Mouse (Mus musculus): Measurements from ENCODE around the gene Dppa3. TPM values are rescaled to one million over a fixed set of nuclear protein-coding genes. Genes with fewer than 3 reads are reported as not detected.

The Dppa3 gene
- polyA plus RNA-seq, 1 experiment from 2014 or later: not detected

- no peaks in the 10 kb centered on the region for H3K9me3 ChIP-seq (replicated peaks; ENCODE audit: control insufficient read depth, low read length)
- H3K27ac ChIP-seq (replicated peaks; ENCODE audit: low read depth, low read length): no peak overlapping the region
- H3K27me3 ChIP-seq (ENCODE audit: control insufficient read depth, insufficient read depth, low read length): no peaks in the 10 kb centered on the region
- no peak overlapping the region for H3K9ac ChIP-seq (replicated peaks; ENCODE audit: low read length)
- WGBS: 37% methylated on average over 22 of the region's 22 CpGs
- H3K36me3 ChIP-seq (replicated peaks; ENCODE audit: control insufficient read depth, insufficient read depth, low read depth, low read length): no peaks in the 10 kb centered on the region
- no peak for DNase-seq (ENCODE audit: low spot score)
- ATAC-seq (replicated peaks; ENCODE audit: insufficient number of reproducible peaks, low FRiP score, low TSS enrichment, low read depth): no peak
- no peaks in the 10 kb centered on the region for H3K4me1 ChIP-seq (ENCODE audit: control insufficient read depth, insufficient read depth, low read length)
- H3K4me3 ChIP-seq (ENCODE audit: low read depth, low read length): no peak overlapping the region
- H3K4me2 ChIP-seq (ENCODE audit: low read depth, low read length): no peak overlapping the region
These were observed 36.5 kb downstream of the Dppa3 start for GRCm38 (mm10) chr6:122662551-122663264.

DNA sequence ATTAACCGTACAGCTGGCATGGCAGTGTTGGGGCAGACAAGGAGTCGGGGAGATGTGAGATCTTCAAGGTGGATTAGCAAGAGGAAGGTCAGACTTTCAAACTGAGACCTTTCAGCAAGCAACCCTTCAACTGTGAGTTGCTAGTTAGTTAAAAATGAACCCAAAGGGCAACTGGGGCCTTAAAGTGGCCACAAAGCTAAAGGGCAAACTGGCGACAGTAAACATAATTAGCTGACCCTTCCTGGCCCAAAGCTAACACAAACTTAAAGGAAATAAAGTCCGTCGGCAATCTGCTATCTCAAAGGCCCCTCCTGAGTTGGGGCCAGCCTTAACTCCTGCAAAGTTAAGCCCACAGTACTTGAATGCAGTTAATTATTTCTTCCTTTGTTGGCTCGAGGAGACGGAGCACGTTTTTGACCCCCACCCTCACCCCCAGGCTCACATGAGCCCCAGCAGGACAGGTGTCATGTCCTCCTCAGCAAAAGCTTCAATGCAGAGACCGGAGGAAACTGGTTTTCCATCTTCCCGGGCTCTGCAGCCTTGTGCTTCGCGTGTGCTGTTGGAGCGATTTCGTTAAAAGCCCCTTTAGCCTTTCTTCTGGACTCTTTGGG is 37.5 kb downstream of the Dppa3 start:
- H3K9me3 ChIP-seq (replicated peaks; ENCODE audit: control insufficient read depth, low read length): no peaks in the 10 kb centered on the region
- ATAC-seq (replicated peaks; ENCODE audit: insufficient number of reproducible peaks, low FRiP score, low TSS enrichment, low read depth) (no peak), DNase-seq (ENCODE audit: low spot score) (no peak)
- no peak overlapping the region for H3K4me2 ChIP-seq (ENCODE audit: low read depth, low read length)
- no peaks in the 10 kb centered on the region for H3K27me3 ChIP-seq (ENCODE audit: control insufficient read depth, insufficient read depth, low read length)
- no peak overlapping the region for H3K9ac ChIP-seq (replicated peaks; ENCODE audit: low read length)
- H3K36me3 ChIP-seq (replicated peaks; ENCODE audit: control insufficient read depth, insufficient read depth, low read depth, low read length): no peaks in the 10 kb centered on the region
- no peak overlapping the region for H3K27ac ChIP-seq (replicated peaks; ENCODE audit: low read depth, low read length)
- WGBS: 31% methylated on average over 14 of the region's 14 CpGs
- H3K4me3 ChIP-seq (ENCODE audit: low read depth, low read length): no peak overlapping the region
- H3K4me1 ChIP-seq (ENCODE audit: control insufficient read depth, insufficient read depth, low read length): no peaks in the 10 kb centered on the region

DNA sequence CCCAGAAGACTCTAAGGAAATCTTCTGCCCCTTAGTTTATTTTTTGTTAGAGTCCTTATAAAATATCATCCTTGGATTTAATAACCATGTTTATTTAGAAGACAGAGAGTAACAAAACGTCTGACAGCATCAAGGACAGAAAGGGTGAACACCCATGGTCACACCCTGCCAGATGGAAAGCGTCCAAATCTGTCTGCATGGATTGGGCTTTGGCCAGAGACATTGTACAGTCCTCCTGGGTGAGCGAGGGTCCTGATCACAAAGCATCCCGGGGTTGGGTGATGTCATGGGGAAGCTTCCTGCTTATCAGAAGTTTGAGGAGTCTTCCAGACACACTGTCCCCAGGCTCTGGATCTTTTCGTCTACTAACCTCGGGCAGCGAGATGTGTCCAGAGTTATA is 39.7 kb downstream of the Dppa3 start:
- DNase-seq (ENCODE audit: low spot score) (no peak), ATAC-seq (replicated peaks; ENCODE audit: insufficient number of reproducible peaks, low FRiP score, low TSS enrichment, low read depth) (no peak)
- Histone ChIP-seq H3K9me3 (replicated peaks; ENCODE audit: control insufficient read depth, low read length) (no peaks in the 10 kb centered on the region), H3K27me3 (ENCODE audit: control insufficient read depth, insufficient read depth, low read length) (no peaks in the 10 kb centered on the region), H3K4me2 (ENCODE audit: low read depth, low read length) (no peak overlapping the region), H3K36me3 (replicated peaks; ENCODE audit: control insufficient read depth, insufficient read depth, low read depth, low read length) (no peaks in the 10 kb centered on the region), H3K4me1 (ENCODE audit: control insufficient read depth, insufficient read depth, low read length) (no peaks in the 10 kb centered on the region), H3K27ac (replicated peaks; ENCODE audit: low read depth, low read length) (no peak overlapping the region), H3K9ac (replicated peaks; ENCODE audit: low read length) (no peak overlapping the region), H3K4me3 (ENCODE audit: low read depth, low read length) (no peak overlapping the region)
- 78% methylated on average over 7 of the region's 7 CpGs for WGBS

- Histone ChIP-seq H3K9me3 (replicated peaks; ENCODE audit: control insufficient read depth, low read length) (no peaks in the 10 kb centered on the region), H3K27me3 (ENCODE audit: control insufficient read depth, insufficient read depth, low read length) (no peaks in the 10 kb centered on the region), H3K9ac (replicated peaks; ENCODE audit: low read length) (no peak overlapping the region), H3K4me2 (ENCODE audit: low read depth, low read length) (no peak overlapping the region), H3K4me3 (ENCODE audit: low read depth, low read length) (no peak overlapping the region), H3K27ac (replicated peaks; ENCODE audit: low read depth, low read length) (no peak overlapping the region), H3K36me3 (replicated peaks; ENCODE audit: control insufficient read depth, insufficient read depth, low read depth, low read length) (no peaks in the 10 kb centered on the region), H3K4me1 (ENCODE audit: control insufficient read depth, insufficient read depth, low read length) (no peaks in the 10 kb centered on the region)
- DNase-seq (ENCODE audit: low spot score) (no peak), ATAC-seq (replicated peaks; ENCODE audit: insufficient number of reproducible peaks, low FRiP score, low TSS enrichment, low read depth) (no peak)
- WGBS: 69% methylated on average over 5 of the region's 5 CpGs
These were observed 41.5 kb downstream of the Dppa3 start for GRCm38 (mm10) chr6:122667715-122668114.

DNA sequence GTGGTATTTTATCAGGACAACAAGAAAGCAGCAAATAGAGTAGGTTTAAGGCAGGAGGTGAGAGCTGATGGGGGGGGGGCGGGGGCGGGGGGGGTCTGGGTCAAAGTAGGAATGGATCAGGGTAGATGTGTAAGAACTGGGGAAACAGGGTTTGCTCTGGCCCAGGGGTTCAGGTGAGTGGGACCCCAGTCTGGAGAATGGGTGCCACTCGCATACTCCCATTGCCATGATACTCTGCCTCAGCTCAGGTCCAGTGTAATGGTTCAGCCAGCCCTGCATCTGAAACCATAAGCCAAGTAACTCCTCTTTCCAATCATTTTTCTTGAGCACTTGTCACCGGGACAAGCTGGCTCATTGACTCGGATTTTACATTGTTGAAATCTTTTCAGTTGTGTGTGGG is 42.6 kb downstream of the Dppa3 start:
- no peak overlapping the region for H3K27ac ChIP-seq (replicated peaks; ENCODE audit: low read depth, low read length)
- H3K4me1 ChIP-seq (ENCODE audit: control insufficient read depth, insufficient read depth, low read length): no peaks in the 10 kb centered on the region
- H3K4me2 ChIP-seq (ENCODE audit: low read depth, low read length): no peak overlapping the region
- H3K27me3 ChIP-seq (ENCODE audit: control insufficient read depth, insufficient read depth, low read length): no peaks in the 10 kb centered on the region
- ATAC-seq (replicated peaks; ENCODE audit: insufficient number of reproducible peaks, low FRiP score, low TSS enrichment, low read depth) (0 out of 2 replicates have a peak, but pooled peaks have one; percentile 19), DNase-seq (ENCODE audit: low spot score) (no peak)
- no peak overlapping the region for H3K9ac ChIP-seq (replicated peaks; ENCODE audit: low read length)
- H3K36me3 ChIP-seq (replicated peaks; ENCODE audit: control insufficient read depth, insufficient read depth, low read depth, low read length): no peaks in the 10 kb centered on the region
- WGBS: 84% methylated on average over 5 of the region's 5 CpGs
- H3K4me3 ChIP-seq (ENCODE audit: low read depth, low read length): no peak overlapping the region
- H3K9me3 ChIP-seq (replicated peaks; ENCODE audit: control insufficient read depth, low read length): no peaks in the 10 kb centered on the region

DNA sequence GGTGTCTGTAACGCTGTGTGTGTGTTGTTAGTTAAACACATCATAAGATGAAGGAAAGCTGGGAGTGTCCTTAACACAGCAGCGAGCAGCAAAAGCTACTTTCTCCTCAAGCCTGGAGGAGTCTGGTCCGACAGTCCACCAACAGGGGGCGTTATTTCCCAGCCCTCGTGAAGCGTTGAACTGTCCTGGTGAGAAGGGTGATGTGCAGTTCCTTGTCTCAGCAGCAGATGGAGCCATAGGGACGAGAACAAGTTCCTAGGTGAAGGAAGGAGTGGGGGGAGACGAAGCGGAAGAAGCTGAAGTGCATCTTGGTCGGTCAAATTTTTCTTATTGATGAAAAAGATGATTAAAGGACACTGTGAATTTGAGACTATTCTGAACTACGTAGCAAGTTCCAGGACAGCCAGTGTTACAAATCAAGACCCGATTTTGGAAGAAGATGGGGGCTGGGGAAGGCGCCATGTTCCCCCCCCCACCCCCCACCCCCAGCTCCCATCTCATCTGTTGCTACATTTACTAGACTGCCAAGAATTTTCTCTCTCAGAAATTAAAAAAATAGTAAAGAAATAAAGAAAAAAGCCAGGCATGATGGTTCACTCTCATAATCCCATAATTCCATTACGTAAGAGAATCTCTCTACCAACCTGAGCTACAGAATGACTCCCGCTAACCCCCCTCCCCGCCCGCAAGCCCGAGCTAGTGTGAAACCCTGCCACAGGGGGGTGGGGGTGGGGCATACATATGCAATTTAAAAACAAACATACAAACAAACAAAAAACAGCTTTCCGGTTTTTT is 43.4 kb downstream of the Dppa3 start:
- Histone ChIP-seq H3K4me1 (ENCODE audit: control insufficient read depth, insufficient read depth, low read length) (no peaks in the 10 kb centered on the region), H3K36me3 (replicated peaks; ENCODE audit: control insufficient read depth, insufficient read depth, low read depth, low read length) (no peaks in the 10 kb centered on the region), H3K27ac (replicated peaks; ENCODE audit: low read depth, low read length) (no peak overlapping the region), H3K9ac (replicated peaks; ENCODE audit: low read length) (peak overlapping the region; percentile 51), H3K27me3 (ENCODE audit: control insufficient read depth, insufficient read depth, low read length) (no peaks in the 10 kb centered on the region), H3K9me3 (replicated peaks; ENCODE audit: control insufficient read depth, low read length) (no peaks in the 10 kb centered on the region), H3K4me2 (ENCODE audit: low read depth, low read length) (peak overlapping the region; percentile 48), H3K4me3 (ENCODE audit: low read depth, low read length) (peak overlapping the region; percentile 36)
- ATAC-seq (replicated peaks; ENCODE audit: insufficient number of reproducible peaks, low FRiP score, low TSS enrichment, low read depth) (peak; percentile 86), DNase-seq (ENCODE audit: low spot score) (peak; percentile 99)
- WGBS: 7% methylated on average over 19 of the region's 19 CpGs

- Histone ChIP-seq H3K4me2 (ENCODE audit: low read depth, low read length) (peak overlapping the region; percentile 48), H3K9me3 (replicated peaks; ENCODE audit: control insufficient read depth, low read length) (no peaks in the 10 kb centered on the region), H3K27ac (replicated peaks; ENCODE audit: low read depth, low read length) (no peak overlapping the region), H3K4me1 (ENCODE audit: control insufficient read depth, insufficient read depth, low read length) (no peaks in the 10 kb centered on the region), H3K27me3 (ENCODE audit: control insufficient read depth, insufficient read depth, low read length) (no peaks in the 10 kb centered on the region), H3K36me3 (replicated peaks; ENCODE audit: control insufficient read depth, insufficient read depth, low read depth, low read length) (no peaks in the 10 kb centered on the region), H3K9ac (replicated peaks; ENCODE audit: low read length) (peak overlapping the region; percentile 7; the same call in 1 of the 2 replicates), H3K4me3 (ENCODE audit: low read depth, low read length) (no peak overlapping the region; the same call in 1 of the 2 replicates)
- DNase-seq (ENCODE audit: low spot score): no peak
- no peak for ATAC-seq (replicated peaks; ENCODE audit: insufficient number of reproducible peaks, low FRiP score, low TSS enrichment, low read depth)
- WGBS: 21% methylated on average over 10 of the region's 10 CpGs
These were observed 44.0 kb downstream of the Dppa3 start for GRCm38 (mm10) chr6:122670201-122670551.

GRCm38 (mm10) chr6:122670841-122671240 is 44.6 kb downstream of the Dppa3 start:
- no peak for DNase-seq (ENCODE audit: low spot score)
- no peak overlapping the region for H3K9ac ChIP-seq (replicated peaks; ENCODE audit: low read length)
- H3K36me3 ChIP-seq (replicated peaks; ENCODE audit: control insufficient read depth, insufficient read depth, low read depth, low read length): no peaks in the 10 kb centered on the region
- ATAC-seq (replicated peaks; ENCODE audit: insufficient number of reproducible peaks, low FRiP score, low TSS enrichment, low read depth): no peak
- no peaks in the 10 kb centered on the region for H3K9me3 ChIP-seq (replicated peaks; ENCODE audit: control insufficient read depth, low read length)
- H3K27me3 ChIP-seq (ENCODE audit: control insufficient read depth, insufficient read depth, low read length): no peaks in the 10 kb centered on the region
- WGBS: 93% methylated on average over 4 of the region's 4 CpGs
- H3K4me3 ChIP-seq (ENCODE audit: low read depth, low read length): no peak overlapping the region
- H3K4me1 ChIP-seq (ENCODE audit: control insufficient read depth, insufficient read depth, low read length): no peaks in the 10 kb centered on the region
- H3K27ac ChIP-seq (replicated peaks; ENCODE audit: low read depth, low read length): no peak overlapping the region
- no peak overlapping the region for H3K4me2 ChIP-seq (ENCODE audit: low read depth, low read length)

All from embryonic facial prominence, embryonic 11.5 days (tissue).